Mouse (Mus musculus) layer of hippocampus, postnatal 14 days (tissue): ENCODE measurements around the gene Ttll12. TPM values are rescaled to one million over a fixed set of nuclear protein-coding genes. Genes with fewer than 3 reads are reported as not detected.

Experiments used
- DNase-seq, 2 experiments: peaks; one replicate each; pipeline ENCODE4 v3.0.0; 2021 to 2022; ENCODE audit warnings: low spot score in 2 of 2, mixed read lengths in 1 of 2
- total RNA-seq, 2 experiments: library from RNA; stranded (reverse); gene quantifications; 2 replicates each; pipeline ENCODE4 v1.2.3; 2021

Gene Ttll12
- total RNA-seq, 2 experiments from 2014 or later, result 15.1 TPM

DNA sequence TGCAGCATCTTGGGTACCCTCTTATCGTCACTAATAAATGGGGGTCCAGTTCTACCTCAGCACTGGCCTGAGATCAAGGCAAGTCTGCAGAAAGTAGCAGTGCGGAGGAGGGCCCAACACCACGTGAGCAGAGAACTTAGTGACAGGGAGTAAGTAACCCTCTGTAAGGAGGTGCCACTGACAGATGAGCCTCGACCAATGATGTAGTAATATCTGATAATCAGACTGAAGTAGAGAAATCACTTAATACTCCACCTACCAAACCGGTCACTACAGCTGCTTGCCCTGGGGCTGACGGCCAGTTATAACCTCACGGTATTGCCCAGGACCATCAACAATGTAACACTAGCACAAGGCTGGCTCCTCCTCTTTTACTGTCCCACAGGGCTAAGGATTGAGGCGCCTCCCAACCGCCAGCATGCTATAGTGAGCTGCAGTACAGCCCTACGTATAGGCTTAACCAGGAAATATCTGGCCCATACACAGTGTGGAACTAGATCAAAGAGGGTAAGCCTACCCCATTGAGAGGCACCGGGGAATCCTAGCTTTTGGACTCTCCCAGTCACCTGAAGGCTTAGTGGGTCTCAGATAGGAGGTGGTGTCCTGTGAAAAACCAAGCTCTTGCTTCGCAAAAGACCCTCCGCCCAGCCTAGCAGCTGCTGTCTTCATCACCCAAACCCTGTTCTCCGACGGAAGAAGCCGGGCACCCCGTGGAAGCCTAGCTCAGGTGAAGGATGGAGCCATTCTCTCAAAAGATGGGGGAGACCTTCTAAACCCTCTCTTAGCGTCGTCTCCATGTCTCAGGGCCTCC is 1.1 kb downstream of the Ttll12 start:
- no peak for DNase-seq

DNA sequence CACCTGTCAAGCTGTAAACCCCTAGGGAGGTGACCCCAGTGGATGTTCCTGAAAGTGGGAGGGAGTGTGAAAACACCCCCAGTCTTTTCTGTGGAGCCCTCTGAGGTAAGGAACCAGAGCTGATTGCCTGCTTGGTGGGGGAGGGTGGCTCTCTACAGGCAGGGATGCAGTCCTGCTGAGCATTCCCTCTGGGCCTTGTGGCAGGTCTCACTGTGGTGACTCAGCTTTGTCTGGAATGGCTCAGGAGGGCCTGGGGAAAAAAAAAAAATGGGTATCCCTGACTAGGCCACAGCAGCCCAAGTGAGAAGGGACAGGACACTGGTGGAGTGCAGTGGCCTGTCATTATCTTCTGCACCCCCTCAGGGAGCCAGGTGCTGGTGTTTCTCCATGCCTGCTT is 1.8 kb downstream of the Ttll12 start:
- no peak for DNase-seq

DNA sequence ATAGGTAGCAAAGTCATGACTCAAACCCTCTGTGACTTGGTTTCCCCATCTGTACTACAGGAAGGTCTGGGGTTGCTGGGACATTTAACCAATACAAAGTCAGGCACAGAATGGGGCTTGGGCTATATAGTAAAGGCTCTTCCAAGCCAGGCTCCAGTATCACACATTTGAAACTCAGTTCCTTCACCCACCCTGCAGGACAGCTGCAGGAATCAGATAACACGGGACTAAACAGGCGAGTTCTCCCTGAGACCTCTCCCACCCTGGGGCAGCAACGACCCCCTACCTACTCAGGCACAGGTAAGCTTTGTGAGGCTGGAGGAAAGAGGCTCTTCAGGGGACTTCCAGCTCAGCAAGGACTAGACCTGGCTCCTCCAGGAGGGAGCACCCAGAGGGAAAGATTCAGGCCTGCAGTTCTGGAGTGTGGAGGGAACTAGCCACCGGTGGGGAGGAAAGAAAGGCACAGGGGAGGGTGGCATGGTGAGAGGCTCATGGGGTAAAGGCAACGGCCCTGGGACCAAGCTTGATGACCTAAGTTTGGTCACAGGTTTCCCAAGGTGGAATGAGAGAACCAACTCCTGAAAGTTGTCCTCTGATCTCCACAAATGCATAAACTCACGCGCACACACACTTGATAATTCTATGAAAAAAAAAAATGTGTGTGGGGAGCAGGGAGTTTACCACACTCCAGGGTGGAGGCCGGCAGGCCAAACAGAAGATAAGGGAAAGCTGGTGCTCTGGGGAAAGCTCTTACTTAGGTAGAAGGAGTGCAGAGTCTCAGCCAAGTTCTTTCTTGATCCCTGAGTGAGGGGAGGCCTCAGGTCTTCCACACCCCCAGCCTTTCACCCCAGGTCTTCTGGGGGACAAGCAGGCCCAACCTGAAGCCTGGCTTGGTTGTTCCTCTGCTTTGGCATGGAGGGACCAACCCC is 2.4 kb downstream of the Ttll12 start:
- DNase-seq, result no peak

DNA sequence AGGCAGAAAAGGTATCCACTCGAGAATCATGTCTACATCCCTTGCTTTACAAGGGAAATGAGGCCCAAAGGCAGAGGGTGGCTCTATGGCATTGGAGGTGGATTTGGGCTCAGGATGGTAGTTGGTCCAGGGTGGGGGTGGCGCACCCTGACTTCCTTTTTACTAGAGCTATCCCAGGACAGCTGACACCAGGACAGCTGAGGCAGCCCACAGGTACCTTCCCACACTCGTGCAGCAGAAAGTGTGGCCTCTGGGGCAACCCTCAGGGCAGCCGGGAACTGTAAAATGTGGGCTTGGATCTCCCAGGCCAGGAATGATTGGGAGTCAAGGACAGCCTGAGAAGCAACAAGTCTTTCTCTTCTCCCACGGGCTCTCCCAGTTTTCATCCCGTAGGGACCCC is 3.2 kb downstream of the Ttll12 start:
- no peak for DNase-seq

- DNase-seq, result no peak
Measured at GRCm38 (mm10) chr15:83590841-83591240, 4.1 kb downstream of the Ttll12 start.

DNA sequence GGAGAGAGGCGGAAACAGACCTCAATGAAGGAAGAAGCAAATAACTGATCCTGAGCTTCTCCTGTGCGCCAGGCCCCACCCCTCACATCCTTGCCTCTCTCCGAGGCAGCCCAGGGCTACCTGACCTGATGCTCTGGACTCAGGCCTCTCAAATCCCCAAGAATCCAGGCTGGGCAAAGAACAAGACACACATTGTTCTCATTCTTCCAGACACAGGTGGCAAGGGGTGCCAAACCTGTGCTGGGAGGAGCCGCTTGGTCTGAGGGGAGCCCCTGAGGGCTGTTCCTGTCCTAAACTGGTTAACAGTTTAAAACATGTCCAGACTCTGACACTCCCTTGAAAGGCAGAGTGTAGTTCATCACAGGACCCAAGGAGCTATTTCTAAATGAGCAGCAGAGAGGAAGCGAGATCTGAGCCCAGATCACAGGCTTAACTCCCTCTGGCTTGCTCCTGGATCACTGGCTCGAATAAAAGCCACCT is 10.2 kb downstream of the Ttll12 start:
- DNase-seq, result no peak

GRCm38 (mm10) chr15:83583419-83584156 is 11.4 kb downstream of the Ttll12 start:
- no peak for DNase-seq

- DNase-seq, result no peak
Measured at GRCm38 (mm10) chr15:83582931-83583330, 12.0 kb downstream of the Ttll12 start.

DNA sequence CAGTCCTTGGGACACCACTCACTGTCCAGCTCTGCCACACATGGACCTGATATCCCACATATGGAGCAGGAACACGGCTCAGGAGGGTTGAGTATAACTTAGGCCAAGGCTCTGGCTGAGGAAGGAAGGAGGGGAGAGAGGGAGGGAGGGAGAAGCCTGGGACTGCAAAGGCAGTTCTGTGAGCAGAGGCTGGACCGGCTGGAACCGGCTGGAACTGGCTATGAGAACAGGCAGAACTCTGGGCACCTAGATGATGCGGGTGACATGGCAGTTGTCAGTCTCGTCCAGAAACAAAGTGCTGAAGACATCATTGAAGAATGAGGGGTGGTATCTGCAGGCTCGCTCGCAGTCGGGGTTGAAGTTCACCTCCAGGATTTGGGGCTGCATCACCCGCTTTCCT is 18.3 kb downstream of the Ttll12 start:
- DNase-seq, result no peak

- DNase-seq, result no peak
Measured at GRCm38 (mm10) chr15:83575543-83575942, 19.4 kb downstream of the Ttll12 start.

DNA sequence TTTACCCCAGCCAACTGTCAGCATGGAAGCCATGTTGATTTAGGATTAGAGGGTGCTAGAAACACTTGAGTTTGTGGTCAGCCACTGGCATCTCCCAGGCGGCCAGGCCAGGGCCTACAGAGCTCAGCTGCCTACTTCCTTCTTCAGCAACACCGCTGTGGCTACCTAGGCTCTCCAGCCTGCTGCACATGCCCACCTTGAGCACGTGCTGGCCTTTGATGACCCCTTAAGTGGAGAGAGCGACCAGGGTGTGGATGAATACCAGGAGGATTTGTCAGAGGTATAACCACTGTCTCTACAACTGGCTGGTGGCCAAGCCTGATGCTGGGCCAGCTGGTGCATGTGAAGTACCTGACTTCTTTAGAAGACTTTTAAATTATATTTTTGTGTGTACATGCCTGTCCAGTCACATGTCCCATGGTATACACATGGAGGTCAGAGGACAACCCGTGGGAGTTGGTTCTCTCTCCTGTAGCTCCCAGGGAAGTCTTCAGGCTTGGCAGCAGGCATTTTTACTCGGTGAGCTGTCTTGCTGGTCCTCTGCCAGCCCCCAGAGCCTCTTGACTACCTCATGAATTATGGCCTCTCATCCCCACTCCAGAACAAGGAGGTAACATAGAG is 20.1 kb downstream of the Ttll12 start:
- no peak for DNase-seq

DNA sequence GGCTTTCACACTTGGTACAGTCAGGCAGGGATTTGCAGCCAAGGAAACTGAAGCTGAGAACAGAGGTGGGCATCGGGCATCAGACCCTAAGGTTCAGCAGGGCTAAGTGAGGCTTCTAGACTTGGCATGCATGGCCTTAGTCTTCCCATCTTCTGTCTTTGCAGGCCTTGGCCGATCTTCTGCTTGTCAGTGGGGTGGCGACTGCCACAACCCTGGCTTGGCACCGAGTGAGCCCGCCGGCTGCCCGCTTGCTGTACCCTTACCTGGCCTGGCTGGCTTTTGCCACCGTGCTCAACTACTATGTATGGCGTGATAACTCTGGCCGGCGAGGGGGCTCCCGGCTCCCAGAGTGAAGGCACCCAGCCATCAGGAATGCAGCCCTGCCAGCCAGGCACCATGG is 21.4 kb downstream of the Ttll12 start:
- DNase-seq, result no peak

DNA sequence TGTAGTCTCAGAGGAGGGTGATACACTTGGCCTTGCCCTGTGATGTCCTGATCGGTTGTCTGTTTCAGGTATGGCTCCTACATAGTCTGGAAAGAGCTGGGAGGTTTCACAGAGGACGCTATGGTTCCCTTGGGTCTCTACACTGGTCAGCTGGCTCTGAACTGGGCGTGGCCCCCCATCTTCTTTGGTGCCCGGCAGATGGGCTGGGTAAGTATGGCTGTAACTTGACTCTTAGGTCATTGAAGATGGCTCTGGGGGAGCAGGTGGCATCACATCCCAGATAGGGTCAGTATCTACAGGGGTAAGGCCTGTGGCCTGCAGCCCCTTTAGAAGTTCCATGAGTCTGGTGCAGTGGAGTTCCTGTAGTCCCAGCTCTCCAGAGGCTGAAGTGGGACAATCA is 22.8 kb downstream of the Ttll12 start:
- DNase-seq, result no peak

- no peak for DNase-seq
Measured at GRCm38 (mm10) chr15:83571636-83572035, 23.3 kb downstream of the Ttll12 start.

GRCm38 (mm10) chr15:83570641-83571040 is 24.3 kb downstream of the Ttll12 start:
- DNase-seq, result no peak

GRCm38 (mm10) chr15:83569682-83570081 is 25.3 kb downstream of the Ttll12 start:
- DNase-seq, result no peak

DNA sequence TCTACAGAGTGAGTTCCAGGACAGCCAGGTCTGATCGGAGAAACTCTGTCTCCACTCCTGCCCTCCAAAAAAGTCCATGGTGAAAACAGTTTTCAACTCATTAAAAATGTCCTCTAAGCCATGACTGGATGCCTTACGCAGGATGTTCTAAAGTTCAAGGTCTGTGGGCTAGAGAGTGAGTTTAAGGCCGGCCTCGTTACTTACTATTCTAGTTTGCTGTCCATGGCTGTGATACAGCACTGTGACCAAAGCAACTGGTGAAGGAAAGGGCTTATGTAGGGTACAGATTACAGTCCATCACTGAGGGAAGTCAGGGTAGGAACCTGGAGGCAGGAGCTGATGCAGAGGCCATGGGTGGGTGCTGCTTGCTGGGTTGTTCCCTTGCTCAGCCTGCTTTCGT is 26.4 kb downstream of the Ttll12 start:
- DNase-seq, result no peak

DNA sequence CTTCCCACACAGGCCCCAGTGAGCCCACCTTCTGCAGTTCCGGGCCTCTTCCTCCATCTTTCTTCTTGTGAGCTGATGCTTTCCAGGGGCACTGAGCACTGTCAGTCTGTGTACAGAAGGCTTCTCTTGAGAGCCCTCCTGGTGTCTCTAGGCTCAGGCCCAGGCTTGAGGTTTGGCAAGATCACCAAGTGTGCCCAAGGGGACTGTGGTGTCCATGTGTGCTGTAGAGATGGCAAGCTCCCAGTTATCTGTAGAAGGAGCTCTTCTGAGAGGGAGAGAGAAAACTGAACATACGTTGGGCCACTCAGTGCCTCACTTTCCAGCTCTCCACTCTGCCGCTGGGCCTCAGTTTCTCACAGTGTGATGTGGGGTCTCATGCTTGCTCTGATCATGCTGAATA is 27.2 kb downstream of the Ttll12 start:
- DNase-seq, result no peak

- no peak for DNase-seq
Measured at GRCm38 (mm10) chr15:83566006-83566405, 29.0 kb downstream of the Ttll12 start.

DNA sequence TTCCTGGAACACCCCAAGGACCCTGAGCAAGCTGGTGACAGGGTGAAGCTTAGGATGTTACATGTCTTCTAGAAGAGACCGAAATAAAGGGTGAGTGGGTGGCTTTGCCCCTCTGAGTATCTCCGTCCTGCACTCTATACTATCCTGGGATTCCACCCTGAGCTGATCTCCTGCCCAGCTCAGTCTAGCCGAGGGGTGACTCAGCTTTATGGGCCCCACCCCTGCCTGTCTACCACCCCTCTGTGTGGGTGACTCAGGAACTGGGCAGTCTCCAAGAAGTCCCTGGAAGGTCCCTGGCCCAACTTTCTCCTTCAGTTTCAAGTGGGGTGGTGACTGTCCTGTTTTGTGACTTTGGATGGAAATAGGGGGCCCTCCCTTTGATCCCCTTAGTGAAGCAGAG is 29.5 kb downstream of the Ttll12 start:
- no peak for DNase-seq
